Mouse (Mus musculus) heart, embryonic 11.5 days (tissue): ENCODE measurements around the gene Actn3. TPM values are rescaled to one million over a fixed set of nuclear protein-coding genes. Genes with fewer than 3 reads are reported as not detected.

Experiments
- ATAC-seq: fragments of 200-750 bp; cut with Nextera tagmentation; replicated peaks from 2 replicates; pipeline ENCODE4 v1.8.0; 2017; ENCODE audit warnings: moderate library complexity; ENCODE audit not compliant: insufficient number of reproducible peaks, low FRiP score, low TSS enrichment
- H3K27ac ChIP-seq: fragments of 300-500 bp; sonication (generic); 2 replicates; pipeline ENCODE4 v1.5.1; 2014; ENCODE audit warnings: mild to moderate bottlenecking, low read depth, low read length
- H3K27me3 ChIP-seq: fragments of 300-500 bp; sonication (generic); 2 replicates; pipeline ENCODE4 v1.6.1; 2014; ENCODE audit warnings: mild to moderate bottlenecking, low read length, mixed read lengths; ENCODE audit not compliant: control insufficient read depth, insufficient read depth
- H3K36me3 ChIP-seq: fragments of 300-500 bp; sonication (generic); 2 replicates; pipeline ENCODE4 v1.6.1; 2014; ENCODE audit warnings: mild to moderate bottlenecking, low read length, moderate library complexity, mixed read lengths; ENCODE audit not compliant: control insufficient read depth, insufficient read depth
- H3K4me1 ChIP-seq: fragments of 300-500 bp; sonication (generic); 2 replicates; pipeline ENCODE4 v1.6.1; 2014; ENCODE audit warnings: low read length; ENCODE audit not compliant: control insufficient read depth, insufficient read depth
- H3K4me2 ChIP-seq: fragments of 300-500 bp; sonication (generic); 2 replicates; pipeline ENCODE4 v1.6.1; 2014; ENCODE audit warnings: mild to moderate bottlenecking, moderate library complexity
- H3K4me3 ChIP-seq: fragments of 300-500 bp; sonication (generic); 2 replicates; pipeline ENCODE4 v1.5.1; 2014; ENCODE audit warnings: low read depth, low read length
- H3K9ac ChIP-seq: fragments of 300-500 bp; sonication (generic); 2 replicates; pipeline ENCODE4 v1.6.1; 2014; ENCODE audit warnings: mild to moderate bottlenecking, low read depth, low read length, moderate library complexity
- H3K9me3 ChIP-seq: fragments of 300-500 bp; sonication (generic); replicated peaks from 2 replicates; pipeline ENCODE4 v1.6.1; 2016; ENCODE audit warnings: low read length; ENCODE audit not compliant: control insufficient read depth
- WGBS: fragments of 180-500 bp; shearing (Covaris S2); extraction: QIAGEN DNeasy Blood & Tissue Kit; methylation state at CpG from one replicate; pipeline ENCODE4 v1.1.7; 2014; ENCODE audit not compliant: insufficient replicate concordance; 5-methylcytosine and 5-hydroxymethylcytosine counted together
- polyA plus RNA-seq: library from polyadenylated mRNA; unstranded; fragments of >200 nt; fragmentation: Nextera tagmentation; extraction: Ambion mirVana; gene quantifications from 2 replicates; pipeline ENCODE4 v1.2.1, GENCODE M21; 2014

The Actn3 gene
- polyA plus RNA-seq, 1 experiment from 2014 or later = 4.5 TPM

DNA sequence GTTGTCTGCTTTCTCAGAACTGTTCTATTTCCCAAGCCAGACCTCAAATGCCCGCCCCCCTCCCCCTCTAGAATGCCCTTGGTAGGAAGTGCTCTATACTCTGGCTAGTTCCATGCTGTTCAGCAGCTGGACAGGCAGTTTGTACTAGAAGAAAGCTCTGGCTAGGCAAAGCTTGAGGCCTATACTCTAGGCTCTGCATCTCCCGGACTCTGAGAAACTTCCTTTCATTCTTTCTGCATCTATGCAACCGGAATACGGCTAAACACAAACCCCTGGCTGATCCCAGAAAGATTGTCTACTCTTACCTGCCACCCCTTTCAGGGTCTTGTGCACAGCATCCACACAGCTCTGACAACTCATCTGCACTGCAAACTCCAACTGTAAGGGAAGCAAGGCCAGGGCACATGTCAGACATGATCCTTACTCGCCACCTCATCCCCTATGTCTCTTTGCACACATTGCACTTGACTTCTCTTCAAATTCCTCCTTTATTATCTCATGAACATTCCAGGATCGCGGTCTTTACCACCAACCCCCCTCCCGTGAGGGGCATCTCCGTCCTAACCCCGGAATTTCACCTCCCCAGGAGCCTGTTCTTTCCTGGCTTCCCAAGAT is 39.1 kb downstream of the Actn3 start:
- H3K36me3 ChIP-seq = no peaks in the 10 kb centered on the region
- no peaks in the 10 kb centered on the region for H3K9me3 ChIP-seq
- peak overlapping the region; percentile 82 for H3K9ac ChIP-seq
- peak overlapping the region; percentile 69 for H3K4me3 ChIP-seq
- WGBS = 33% methylated on average over 10 of the region's 10 CpGs
- no peak for ATAC-seq
- peak overlapping the region; percentile 97 for H3K4me2 ChIP-seq
- H3K4me1 ChIP-seq = peaks cover 11% of the 10 kb centered on the region; the same call in 1 of the 2 replicates
- H3K27ac ChIP-seq = no peak overlapping the region
- peaks cover 27% of the 10 kb centered on the region for H3K27me3 ChIP-seq

DNA sequence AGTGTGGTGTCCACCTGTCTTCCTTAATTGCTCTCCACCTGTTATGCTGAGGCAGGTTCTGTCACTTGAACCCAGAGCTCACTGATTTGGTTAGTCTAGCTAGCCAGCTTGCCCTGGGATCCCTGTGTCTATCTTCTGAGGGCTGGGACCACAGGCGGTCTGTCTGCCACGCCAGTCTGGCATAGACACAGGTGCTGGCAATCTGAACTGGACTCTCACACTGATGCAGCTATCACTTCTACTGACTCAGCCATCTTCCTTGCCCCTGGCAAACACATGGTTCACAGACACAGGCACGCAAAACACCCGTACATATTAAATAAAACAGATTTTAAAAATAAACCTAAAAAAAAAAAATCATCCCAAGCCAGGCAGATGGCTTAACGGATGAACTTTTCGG is 40.7 kb downstream of the Actn3 start:
- WGBS = 89% methylated on average over 6 of the region's 6 CpGs
- no peak overlapping the region for H3K4me2 ChIP-seq
- ATAC-seq = no peak
- peaks cover 11% of the 10 kb centered on the region; the same call in 1 of the 2 replicates for H3K4me1 ChIP-seq
- no peaks in the 10 kb centered on the region for H3K9me3 ChIP-seq
- no peak overlapping the region for H3K27ac ChIP-seq
- peaks cover 25% of the 10 kb centered on the region for H3K27me3 ChIP-seq
- no peaks in the 10 kb centered on the region for H3K36me3 ChIP-seq
- no peak overlapping the region for H3K9ac ChIP-seq
- no peak overlapping the region for H3K4me3 ChIP-seq

DNA sequence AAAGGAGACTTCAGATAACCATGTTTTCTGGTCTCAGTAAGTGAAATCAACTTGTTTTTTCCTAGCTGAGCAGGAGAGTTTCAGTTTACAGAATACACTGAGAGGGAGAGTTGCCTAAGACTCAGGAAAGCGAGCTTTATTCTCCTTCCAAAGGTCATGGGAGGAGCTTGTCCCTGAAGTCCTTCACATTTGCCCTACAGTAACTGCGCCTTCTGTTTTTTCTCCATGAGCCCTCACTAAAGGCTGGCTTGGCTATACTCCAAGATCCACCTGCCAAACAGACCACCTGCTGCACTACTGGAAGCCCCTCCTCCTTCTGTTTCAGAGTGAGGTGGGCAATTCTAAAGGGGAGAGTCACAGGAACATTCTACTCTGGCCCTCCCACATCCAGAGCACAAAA is 41.6 kb downstream of the Actn3 start:
- Histone ChIP-seq H3K36me3 (no peaks in the 10 kb centered on the region), H3K27ac (no peak overlapping the region), H3K4me2 (no peak overlapping the region), H3K9me3 (no peaks in the 10 kb centered on the region), H3K4me1 (peaks cover 11% of the 10 kb centered on the region; the same call in 1 of the 2 replicates), H3K9ac (no peak overlapping the region), H3K27me3 (peaks cover 15% of the 10 kb centered on the region), H3K4me3 (no peak overlapping the region)
- ATAC-seq = no peak
- 82% methylated on average over 2 of the region's 2 CpGs for WGBS

DNA sequence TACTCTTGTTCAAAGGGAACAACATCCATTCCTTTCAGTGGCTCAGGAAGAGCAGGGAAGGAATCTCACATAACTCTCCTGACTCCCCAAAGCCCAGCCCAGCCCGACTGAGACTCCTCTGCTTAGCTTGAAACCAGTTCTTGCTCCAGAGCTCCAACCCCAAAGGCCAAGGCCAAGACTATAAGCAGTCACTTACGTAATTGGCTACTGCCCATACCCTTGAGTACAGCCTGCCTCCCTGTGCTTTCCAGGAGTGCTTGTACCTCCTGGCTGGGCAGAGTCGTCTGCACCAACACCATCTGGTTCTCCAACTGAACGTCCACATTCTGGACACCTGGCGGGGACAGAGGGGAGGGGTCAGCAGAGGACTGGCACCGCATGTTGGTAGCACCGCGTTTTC is 43.7 kb downstream of the Actn3 start:
- no peaks in the 10 kb centered on the region for H3K27me3 ChIP-seq
- H3K4me1 ChIP-seq = peaks cover 6% of the 10 kb centered on the region; the same call in 1 of the 2 replicates
- H3K27ac ChIP-seq = no peak overlapping the region
- H3K9ac ChIP-seq = no peak overlapping the region
- H3K9me3 ChIP-seq = no peaks in the 10 kb centered on the region
- H3K4me3 ChIP-seq = no peak overlapping the region
- ATAC-seq = no peak
- no peak overlapping the region for H3K4me2 ChIP-seq
- WGBS = 84% methylated on average over 8 of the region's 8 CpGs
- no peaks in the 10 kb centered on the region for H3K36me3 ChIP-seq

DNA sequence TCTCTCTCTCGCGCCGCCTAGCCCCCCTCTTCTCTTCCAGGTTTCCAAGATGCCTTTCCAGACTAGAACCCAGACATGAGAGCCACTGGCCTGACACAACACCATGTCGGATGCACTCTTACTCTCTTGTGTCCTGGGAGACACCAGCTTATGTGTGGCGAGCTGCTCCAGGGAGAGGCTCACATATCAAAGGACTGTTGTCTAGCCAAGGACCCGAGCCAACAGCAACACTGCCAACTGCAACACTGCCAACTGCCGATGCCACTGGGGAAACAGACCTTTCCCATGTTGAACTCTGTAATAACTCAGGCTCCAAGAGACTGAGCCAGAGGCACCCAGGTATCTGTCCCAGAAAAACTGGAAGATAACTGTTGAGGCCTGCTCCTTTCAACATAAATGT is 48.6 kb downstream of the Actn3 start:
- Histone ChIP-seq H3K4me1 (no peaks in the 10 kb centered on the region), H3K9ac (no peak overlapping the region), H3K36me3 (peaks cover 5% of the 10 kb centered on the region; the same call in 1 of the 2 replicates), H3K9me3 (no peaks in the 10 kb centered on the region), H3K27ac (no peak overlapping the region), H3K4me2 (no peak overlapping the region), H3K27me3 (no peaks in the 10 kb centered on the region), H3K4me3 (no peak overlapping the region)
- no peak for ATAC-seq
- WGBS = 62% methylated on average over 7 of the region's 7 CpGs

DNA sequence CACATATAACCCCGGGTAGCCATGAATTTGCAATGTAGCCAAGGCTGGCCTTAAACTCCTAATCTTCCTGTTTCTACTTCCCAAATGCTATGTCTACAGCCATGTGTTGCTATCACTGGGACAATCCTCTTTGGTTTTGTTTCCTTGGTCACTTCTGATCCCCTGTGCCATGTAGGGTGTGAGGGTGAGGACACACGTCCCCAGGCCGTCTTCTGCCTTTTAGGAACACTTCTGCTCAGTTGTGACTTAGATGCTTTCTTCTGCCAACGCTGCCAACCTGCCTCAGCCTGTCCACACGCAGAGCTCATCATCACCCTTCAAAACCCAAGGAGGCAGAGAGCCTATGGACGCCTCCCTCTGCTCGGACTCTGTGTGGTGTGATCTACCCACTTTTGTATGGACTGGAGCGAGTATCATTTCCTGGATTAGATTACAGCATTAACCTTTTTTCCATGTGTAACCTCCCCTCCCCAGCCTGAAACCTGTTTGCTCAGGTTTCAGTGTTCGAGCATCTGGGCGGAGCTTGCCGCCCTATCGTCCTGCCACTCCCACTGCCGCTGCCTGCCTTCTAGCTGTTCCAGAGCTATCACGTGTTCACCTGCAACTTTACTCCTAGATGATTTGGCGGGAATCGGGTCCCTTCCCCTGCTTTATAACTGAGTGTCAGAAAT is 49.1 kb downstream of the Actn3 start:
- Histone ChIP-seq H3K36me3 (peaks cover 5% of the 10 kb centered on the region; the same call in 1 of the 2 replicates), H3K4me2 (no peak overlapping the region)
- 54% methylated on average over 16 of the region's 16 CpGs for WGBS

DNA sequence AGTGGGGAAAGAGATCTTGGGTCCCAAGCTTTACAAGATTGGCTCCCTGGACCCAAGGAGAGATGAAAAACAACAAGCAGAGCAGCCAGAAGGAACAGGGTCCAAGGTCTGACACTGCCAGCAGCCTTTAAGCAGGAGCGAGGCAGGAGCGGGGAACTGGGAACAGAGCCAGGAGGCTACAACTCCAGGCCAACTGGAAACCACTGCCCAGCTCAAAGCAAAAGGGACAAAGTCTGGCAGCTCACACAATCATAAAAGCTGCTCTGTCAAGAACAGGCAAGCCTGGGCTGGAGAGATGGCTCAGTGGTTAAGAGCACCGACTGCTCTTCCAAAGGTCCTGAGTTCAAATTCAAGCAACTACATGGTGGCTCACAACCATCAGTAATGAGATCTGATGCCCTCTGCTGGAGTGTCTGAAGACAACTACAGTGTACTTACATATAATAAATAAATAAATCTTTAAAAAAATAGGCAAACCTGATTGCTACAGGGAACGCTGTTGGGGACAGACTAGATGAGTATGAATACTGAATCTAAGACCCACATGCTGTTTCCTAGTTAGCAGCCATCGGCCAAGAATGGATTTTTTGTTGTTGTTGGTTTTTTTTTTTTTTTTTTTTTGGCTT is 56.9 kb downstream of the Actn3 start:
- no peaks in the 10 kb centered on the region for H3K27me3 ChIP-seq
- no peaks in the 10 kb centered on the region for H3K9me3 ChIP-seq
- no peaks in the 10 kb centered on the region for H3K4me1 ChIP-seq
- H3K4me3 ChIP-seq = no peak overlapping the region
- no peak overlapping the region for H3K27ac ChIP-seq
- ATAC-seq = no peak
- peaks cover 5% of the 10 kb centered on the region; the same call in 1 of the 2 replicates for H3K36me3 ChIP-seq
- 76% methylated on average over 5 of the region's 5 CpGs for WGBS
- H3K4me2 ChIP-seq = no peak overlapping the region
- no peak overlapping the region for H3K9ac ChIP-seq

More for the DNA sequence above, 49.1 kb downstream of the Actn3 start:
- H3K27ac ChIP-seq = no peak overlapping the region
- no peak overlapping the region for H3K9ac ChIP-seq
- H3K27me3 ChIP-seq = no peaks in the 10 kb centered on the region
- ATAC-seq = no peak
- no peaks in the 10 kb centered on the region for H3K4me1 ChIP-seq
- no peaks in the 10 kb centered on the region for H3K9me3 ChIP-seq
- no peak overlapping the region for H3K4me3 ChIP-seq

DNA sequence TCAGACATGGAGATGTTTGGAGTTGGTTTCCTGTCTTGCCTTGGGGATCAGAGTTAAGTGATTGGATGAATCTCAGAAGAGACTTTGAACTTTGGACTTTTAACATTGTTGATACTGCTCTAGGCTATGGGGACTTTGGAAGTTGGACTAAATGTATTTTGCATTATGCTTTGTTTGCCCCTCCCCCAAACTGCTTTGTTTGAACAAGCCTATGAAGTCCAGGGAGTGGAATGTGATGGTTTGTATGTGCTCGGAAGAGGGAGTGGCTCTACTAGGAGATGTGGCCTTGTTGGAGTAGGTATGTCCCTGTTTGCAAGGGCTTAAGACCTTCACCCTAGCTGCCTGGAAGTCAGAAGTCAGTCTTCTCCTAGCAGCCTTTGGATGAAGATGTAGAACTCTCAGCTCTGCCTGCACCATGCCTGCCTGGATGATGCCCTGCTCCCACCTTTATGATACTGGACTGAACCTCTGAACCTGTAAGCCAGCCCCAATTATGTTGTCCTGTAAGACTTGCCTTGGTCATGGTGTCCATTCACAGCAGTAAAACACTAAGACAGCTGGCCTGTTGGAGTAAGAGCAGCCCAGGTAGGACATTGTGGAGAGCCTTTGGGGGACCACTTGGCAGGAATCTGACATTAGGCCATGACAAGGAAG is 60.4 kb downstream of the Actn3 start:
- Histone ChIP-seq H3K36me3 (no peaks in the 10 kb centered on the region), H3K4me2 (no peak overlapping the region), H3K27ac (no peak overlapping the region), H3K9me3 (no peaks in the 10 kb centered on the region), H3K4me1 (no peaks in the 10 kb centered on the region), H3K27me3 (no peaks in the 10 kb centered on the region), H3K9ac (no peak overlapping the region), H3K4me3 (no peak overlapping the region)
- no peak for ATAC-seq
- 65% methylated on average over 1 of the region's 1 CpGs for WGBS
